In genomic region chr14:120841311-120841710, GRCm38 (mm10) we compare ENCODE assay signal across 14 mouse cellular contexts.
DNase-seq lines count a peak whose midpoint lies in the region; ATAC-seq and TF ChIP-seq lines count a peak whose summit lies in the region.
"Had no signal": no experiment of that assay in that cellular context is flagged by ENCODE, and none has a peak within 500 bp of the region (broad histone marks: within the 10 kb centered on the region; RNA-seq: fewer than 3 reads in every experiment).

No protein-coding gene starts in this region.

- intact Hi-C loops in heart, postnatal 25 days (cut with DNase I), result no loop called here

- no peak for TF ChIP-seq CTCF in lung, embryonic 14.5 days (IDR thresholded peaks at IDR 0.05; ENCODE audit: low read depth)

- DNase-seq in heart, adult 11 months, result peak; percentile 95
- DNase-seq in heart, postnatal 25 days (ENCODE audit: low spot score), result no peak
- peak; percentile 24 for DNase-seq in 416B (ENCODE audit: low read depth)
- DNase-seq in adrenal gland, postnatal 36 days, result peak; percentile 43 to 61
- DNase-seq in lung, embryonic 14.5 days, result peak; percentile 44
- DNase-seq in natural killer cell, adult 2 months (ENCODE audit: low spot score in 2 of 2), result no peak
- DNase-seq in layer of hippocampus, postnatal 36 days, result no peak
- DNase-seq: cerebellum, postnatal 36 days; gastrocnemius, postnatal 36 days; left cerebral cortex, postnatal 4 days; right cerebral cortex, postnatal 14 days had no signal

- no peak overlapping the region for H3K4me3 ChIP-seq in lung, embryonic 14.5 days (ENCODE audit: low read depth, low read length)
- H3K4me3 ChIP-seq: neural tube, embryonic 12.5 days had no signal

- H3K27me3 ChIP-seq in lung, embryonic 14.5 days (ENCODE audit: insufficient read depth, low read length), result no peaks in the 10 kb centered on the region
- H3K27me3 ChIP-seq: neural tube, embryonic 12.5 days had no signal

- H3K4me2 ChIP-seq in lung, embryonic 14.5 days, result no peak overlapping the region
- H3K4me2 ChIP-seq: neural tube, embryonic 12.5 days had no signal

- no peaks in the 10 kb centered on the region for H3K36me3 ChIP-seq in lung, embryonic 14.5 days (ENCODE audit: insufficient read depth)
- H3K36me3 ChIP-seq: neural tube, embryonic 12.5 days had no signal

- H3K9me3 ChIP-seq in lung, embryonic 14.5 days (ENCODE audit: low read depth, low read length), result no peaks in the 10 kb centered on the region
- H3K9me3 ChIP-seq: neural tube, embryonic 12.5 days had no signal

- WGBS in lung, embryonic 14.5 days, result 53% methylated on average over 6 of the region's 6 CpGs

- peaks cover 6% of the 10 kb centered on the region; the same call in 1 of the 2 replicates for H3K4me1 ChIP-seq in lung, embryonic 14.5 days (ENCODE audit: insufficient read depth)
- H3K4me1 ChIP-seq: neural tube, embryonic 12.5 days had no signal

- H3K27ac ChIP-seq in lung, embryonic 14.5 days (ENCODE audit: low read depth), result no peak overlapping the region
- H3K27ac ChIP-seq: kidney, postnatal 0 days; neural tube, embryonic 12.5 days had no signal

- H3K9ac ChIP-seq in lung, embryonic 14.5 days, result no peak overlapping the region
- H3K9ac ChIP-seq: neural tube, embryonic 12.5 days had no signal

- ATAC-seq in lung, embryonic 14.5 days (ENCODE audit: insufficient read depth), result no peak
- ATAC-seq in erythroid progenitor cell, adult 5-6 weeks (replicated peaks; ENCODE audit: low FRiP score, poor library complexity, severe bottlenecking), result no peak

Comparison
In these comparisons a context has a peak if more than half of its experiments do, and no peak if none do; other contexts are left out.
1. DNase-seq: peak in heart, adult 11 months (single experiment), 416B (single experiment), adrenal gland, postnatal 36 days (2 of 2) and lung, embryonic 14.5 days (single experiment); none in heart, postnatal 25 days (single experiment), natural killer cell, adult 2 months (0 of 2) and layer of hippocampus, postnatal 36 days (0 of 2).